Mouse (Mus musculus): Measurements from ENCODE around the gene Qk.

GRCm38 (mm10) chr17:10279532-10279931 is 40.1 kb downstream of the Qk start:
- TF ChIP-seq CTCF (conservative IDR thresholded peaks at IDR 0.05; ENCODE audit: low read length): no peak
- no peak for TF ChIP-seq NANOG (IDR thresholded peaks at IDR 0.05; ENCODE audit: borderline replicate concordance, low read length)
- TF ChIP-seq POU5F1 (IDR thresholded peaks at IDR 0.05; ENCODE audit: borderline replicate concordance, low read length): no peak

Data from E14TG2a.4 (cell line).